Mouse (Mus musculus): ENCODE data around the gene Slc4a3.

DNA sequence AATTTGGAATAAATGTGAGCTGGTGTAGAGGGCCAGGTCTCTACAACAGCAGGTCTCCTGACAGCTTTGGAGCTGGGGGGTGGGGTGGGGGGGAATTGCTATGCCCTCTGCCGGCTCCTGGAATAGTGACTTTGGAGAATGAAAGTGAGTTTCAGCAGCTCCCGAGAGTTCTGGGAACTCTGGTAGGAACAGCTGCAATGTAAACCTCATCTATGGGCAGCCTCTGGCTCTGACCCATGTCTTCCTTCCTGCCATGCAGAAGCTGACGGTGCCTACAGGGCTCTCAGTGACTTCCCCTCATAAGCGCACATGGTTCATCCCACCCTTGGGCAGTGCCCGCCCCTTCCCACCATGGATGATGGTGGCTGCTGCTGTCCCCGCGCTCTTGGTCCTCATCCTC lies 9.6 kb downstream of the Slc4a3 start:
- TF ChIP-seq CTCF (IDR thresholded peaks at IDR 0.05; ENCODE audit: insufficient read depth, low read length) (no peak), POLR2A (IDR thresholded peaks at IDR 0.05; ENCODE audit: borderline replicate concordance, extremely low read depth, low read depth, low read length) (no peak)
